Mouse (Mus musculus) urinary bladder, adult 18-20 months (tissue): ENCODE data around the gene Arhgap5.
A peak's percentile ranks its signal among the peaks of the same experiment; 100 is the strongest.
"Not testable (repeated sequence)": the region's sequence is repeated elsewhere in the genome, so short reads cannot be mapped to it uniquely, and the experiment has no call there.

ENCODE experiments used
- DNase-seq, 2 experiments: peaks; one replicate each; pipeline ENCODE4 v3.0.0; 2022; ENCODE audit warnings: low spot score in 2 of 2, mixed read lengths in 2 of 2

Arhgap5 gene

DNA sequence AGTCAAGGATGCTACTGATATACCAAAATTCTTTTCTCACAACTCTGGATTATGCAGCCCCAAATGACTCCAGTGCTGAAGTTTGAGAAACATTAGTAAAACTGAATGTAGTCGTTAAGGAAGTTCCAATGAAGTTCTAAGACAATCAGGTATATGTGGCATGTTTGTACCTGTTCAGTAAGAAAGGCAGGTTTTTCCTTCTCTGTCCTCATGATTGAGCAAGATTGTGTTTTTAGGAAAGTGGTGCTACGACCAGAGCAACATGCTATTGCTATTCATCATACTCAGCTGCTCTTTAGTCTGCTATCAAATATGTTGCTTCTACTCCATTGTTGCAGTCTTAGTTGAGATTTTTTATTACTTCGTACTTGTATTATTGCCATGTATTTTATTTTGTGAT is 26.0 kb downstream of the Arhgap5 start:
- DNase-seq: no peak

DNA sequence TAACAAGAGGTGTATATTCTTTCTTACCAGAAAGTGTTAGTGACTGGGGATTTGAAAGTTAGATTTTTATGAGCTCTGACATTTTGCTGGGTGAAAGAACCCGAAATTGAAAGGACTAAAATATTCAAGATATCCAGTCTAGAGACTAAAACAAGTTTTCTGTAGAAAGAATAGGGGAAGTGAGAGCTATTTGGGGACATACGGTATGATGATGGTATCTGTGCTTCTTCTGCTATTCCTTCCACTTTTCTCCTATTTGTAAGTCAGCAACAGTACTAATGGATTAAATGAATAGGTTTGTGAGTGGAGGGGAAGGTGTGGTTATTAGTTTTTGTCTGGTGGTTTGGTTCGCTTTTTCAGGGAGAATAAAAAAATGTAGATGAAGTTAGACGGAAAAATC is 37.5 kb downstream of the Arhgap5 start:
- DNase-seq: no peak

DNA sequence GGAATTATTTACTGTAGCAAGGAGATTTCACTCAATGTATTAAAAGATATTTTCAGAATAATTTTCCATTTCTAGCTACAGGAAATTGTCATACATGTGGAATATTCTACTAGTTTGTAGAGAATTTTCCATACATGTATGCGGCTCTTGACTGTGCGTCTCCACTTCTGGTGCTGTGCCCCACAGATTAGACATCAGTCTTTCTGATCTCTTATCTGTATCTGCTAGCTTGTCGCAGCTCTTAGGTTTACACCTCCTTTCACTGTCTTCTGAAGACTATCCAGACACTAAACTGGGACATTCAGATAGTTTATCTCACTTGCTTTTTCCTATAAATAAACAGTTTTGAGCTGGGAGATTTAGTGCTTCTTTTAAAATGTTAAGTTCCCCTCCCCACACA is 40.8 kb downstream of the Arhgap5 start:
- no peak for DNase-seq

DNA sequence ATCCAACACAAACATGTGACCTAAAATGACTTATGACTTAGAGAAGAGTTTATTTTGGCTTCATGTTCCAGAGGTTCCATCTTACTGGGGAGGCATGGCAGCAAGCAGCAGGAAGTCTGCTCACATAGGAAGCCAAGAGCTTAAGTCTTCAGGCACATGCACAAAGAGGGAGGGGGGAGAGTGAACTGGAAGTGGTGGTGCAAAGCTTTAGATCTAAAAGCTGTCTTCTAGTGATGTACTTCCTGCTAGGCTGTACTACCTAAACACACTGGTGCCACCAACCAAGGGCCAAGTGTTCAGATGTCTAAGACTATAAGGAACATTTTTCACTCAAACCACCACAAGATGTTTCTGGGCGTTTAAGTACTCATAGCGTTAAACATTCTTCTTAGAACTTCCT is 48.3 kb downstream of the Arhgap5 start:
- DNase-seq: no peak

DNA sequence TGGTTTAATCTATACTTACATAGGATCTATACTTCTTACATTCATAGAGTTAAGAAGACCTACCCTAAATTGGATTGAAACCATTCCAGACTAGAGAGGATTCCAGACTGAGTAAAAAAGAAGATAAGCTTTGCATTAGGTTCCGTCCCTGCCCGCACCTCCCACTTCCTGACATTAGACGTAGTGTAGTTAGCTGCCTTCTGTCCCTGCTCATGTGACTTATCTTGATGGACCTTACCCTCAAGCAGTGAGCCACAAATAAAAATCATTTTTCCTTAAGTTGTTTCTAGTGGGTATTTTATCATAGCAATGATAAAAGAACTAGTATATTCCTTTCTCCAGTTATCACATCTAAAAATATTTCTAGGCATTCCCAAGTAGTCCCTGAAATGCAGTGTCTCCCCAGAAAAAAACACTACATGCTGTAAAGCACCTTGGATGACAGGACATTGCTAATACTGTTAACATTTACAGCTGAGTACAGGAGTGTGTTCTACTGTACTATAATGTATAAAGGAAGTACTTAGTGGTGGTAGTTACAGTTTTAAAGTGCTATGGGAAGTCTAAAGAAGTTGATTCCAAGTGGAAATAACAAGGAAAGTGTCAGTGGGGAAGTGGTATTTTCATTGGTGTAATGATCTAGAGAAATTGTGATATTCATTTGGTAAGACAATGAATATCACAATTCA is 51.6 kb downstream of the Arhgap5 start:
- no peak for DNase-seq

DNA sequence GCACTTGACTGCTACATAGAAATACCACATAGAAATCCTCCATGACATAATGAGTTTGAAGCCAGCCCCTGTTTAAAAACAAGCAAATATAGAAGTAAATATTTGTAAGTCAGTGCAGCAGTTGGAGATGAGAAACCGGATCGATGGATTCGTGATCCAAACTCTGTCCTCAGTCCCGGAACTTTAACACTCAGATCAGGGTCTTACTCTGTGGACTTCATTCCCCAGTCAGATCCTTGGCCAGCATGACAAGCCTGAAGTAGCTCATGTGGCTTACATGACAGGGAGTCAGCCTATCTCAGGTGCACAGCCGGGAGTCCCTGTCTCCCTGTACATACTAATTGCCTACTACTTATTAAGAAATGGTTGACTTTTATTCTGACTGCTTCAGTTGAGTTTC is 61.9 kb downstream of the Arhgap5 start:
- DNase-seq: no peak

DNA sequence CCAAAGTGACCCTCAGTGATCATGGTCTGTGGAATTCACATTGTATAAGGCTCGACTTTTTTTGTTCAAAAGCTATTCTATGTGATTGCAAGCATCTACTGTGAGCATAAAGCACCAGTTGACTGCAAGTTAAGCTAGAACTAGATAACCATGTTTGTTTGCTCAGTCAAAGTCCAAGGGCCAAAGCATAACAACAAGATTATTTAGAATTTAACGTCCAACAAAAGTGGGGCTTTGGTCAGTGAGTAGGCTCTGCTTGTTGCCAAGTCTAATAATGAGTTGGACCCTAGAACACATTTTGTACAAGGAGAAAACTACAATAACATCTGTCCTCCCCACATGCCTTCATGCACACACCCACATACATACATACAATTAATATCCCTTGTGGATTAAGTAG is 69.6 kb downstream of the Arhgap5 start:
- DNase-seq: no peak

DNA sequence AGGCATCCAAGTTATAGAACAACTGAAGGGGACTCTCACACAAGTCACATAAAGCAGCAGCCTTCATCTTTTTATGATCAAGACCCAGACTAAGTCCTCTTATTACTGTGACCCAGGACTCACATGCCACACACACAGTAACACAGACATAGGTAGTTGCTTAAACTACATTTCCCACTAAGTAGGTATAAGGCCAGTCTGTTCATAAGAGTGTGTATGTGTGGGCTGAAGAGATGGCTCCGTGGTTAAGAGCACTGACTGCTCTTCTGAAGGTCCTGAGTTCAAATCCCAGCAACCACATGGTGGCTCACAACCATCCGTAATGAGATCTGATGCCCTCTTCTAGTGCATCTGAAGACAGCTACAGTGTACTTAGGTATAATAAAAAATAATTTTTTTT is 82.7 kb downstream of the Arhgap5 start:
- not testable (repeated sequence) for DNase-seq

DNA sequence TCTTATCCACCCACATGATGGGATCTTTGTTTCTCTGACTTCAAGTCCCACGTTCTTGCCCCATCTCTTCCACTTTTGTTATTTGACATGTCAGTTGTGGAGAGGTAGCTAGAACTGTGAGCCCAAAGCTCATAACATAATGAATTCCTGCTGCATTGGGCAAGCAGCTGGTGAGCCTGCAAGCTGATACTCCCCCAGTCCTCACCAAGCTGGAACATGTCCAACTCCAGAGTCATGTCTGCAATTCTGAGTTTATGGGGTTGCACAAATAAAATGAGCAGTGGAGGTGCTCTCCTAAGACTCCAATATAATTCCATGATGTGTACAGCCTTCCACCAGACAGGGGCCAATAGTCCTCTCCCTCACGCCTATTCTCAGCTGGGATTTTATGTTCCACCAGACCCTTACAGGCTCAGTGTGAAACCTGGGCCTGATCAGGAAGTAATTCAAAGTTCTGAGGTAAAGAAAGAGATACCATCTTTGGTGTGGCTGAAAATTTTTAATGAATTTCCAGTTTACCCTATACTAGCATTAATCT is 83.8 kb downstream of the Arhgap5 start:
- DNase-seq: no peak

DNA sequence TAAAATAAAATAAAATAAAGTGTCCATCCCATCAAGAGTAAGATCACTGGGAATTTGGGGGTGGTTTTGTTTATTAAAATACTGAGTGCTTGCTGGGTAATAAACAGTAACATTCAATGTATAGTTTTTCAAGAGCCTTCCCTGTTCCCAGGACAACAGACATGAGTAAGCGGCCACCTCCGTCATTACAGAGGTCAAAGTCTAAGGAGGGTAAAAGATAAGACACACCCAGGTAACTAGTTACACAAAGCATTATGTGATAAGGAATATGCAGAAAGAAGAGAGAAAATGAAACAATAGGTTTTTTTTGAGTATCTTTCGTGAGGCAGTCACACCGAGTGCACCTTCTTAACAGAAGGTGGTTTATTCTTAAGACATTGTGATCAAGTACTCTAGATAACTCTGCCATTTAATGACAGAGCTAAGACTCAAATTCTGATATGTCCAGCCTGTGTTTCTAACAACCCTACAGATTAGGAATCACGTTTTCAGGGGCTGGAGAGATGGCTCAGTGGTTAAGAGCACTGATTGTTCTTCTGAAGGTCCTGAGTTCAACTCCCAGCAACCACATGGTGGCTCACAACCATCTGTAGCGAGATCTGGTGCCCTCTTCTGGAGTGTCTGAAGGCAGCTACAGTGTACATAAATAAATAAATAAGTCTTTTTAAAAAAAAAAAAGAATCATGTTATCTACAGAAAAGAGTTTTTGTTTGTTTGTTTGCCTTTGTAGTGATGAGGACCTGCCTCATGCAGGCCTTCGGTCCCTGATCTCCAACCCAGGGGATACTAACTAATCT is 91.8 kb downstream of the Arhgap5 start:
- DNase-seq: no peak

DNA sequence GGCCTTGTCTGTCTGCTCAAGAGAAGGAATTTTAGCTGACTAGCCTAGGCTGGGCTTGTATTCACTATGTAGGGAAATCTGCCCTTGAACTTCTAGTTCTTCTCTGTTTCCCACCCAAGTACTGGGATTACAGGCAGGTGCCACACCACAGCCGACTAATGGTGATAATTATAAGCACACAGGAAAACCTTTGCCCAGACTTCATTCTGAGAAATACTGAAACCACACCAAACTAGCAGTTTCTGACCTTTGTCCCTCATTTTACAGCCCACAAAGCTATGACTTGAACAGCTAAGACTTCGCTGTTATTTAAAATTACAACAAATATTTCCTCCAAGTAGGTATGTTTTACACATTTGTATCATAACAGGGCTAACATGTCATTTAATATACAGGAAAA is 98.7 kb downstream of the Arhgap5 start:
- DNase-seq: no peak

DNA sequence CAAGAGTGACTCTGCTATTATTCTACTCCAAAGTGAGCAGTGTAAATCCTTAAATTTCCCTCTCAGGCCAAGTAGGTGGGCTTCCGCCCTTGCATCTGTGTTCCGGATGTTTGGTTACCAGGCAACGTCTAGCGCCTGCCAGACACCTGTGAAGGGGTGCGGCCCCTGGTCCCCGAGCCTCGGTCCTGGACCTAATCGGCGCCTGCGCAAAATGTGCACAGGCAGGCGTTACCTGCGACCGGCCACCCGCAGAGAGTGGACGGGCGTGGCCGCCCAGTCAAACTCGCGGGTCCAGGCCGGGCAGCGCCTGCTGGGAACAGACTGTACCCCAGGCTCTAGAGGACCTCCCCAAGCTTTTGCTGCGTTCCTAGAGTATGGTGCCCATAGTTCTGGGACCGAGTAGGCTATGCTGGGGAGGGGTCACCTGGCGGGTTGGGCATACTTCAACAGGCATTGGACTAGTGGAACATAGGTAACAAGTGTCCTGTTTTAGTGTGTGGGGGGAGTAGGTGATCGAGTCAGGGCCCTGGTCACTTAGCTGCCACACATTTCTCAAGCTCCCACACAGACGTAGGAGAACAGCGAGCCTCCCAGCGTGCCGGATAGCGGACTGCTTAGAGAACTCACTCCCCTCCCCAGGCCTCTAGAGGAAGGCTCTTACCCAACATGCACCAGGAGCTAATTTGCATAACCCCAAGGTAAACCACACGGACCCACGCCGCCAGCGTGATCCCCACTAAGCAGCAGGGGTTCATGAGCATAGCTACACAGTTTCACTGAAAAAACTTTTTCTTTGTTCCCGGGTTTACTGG is 99.3 kb downstream of the Arhgap5 start:
- peak; percentile 68 to 73 for DNase-seq

DNA sequence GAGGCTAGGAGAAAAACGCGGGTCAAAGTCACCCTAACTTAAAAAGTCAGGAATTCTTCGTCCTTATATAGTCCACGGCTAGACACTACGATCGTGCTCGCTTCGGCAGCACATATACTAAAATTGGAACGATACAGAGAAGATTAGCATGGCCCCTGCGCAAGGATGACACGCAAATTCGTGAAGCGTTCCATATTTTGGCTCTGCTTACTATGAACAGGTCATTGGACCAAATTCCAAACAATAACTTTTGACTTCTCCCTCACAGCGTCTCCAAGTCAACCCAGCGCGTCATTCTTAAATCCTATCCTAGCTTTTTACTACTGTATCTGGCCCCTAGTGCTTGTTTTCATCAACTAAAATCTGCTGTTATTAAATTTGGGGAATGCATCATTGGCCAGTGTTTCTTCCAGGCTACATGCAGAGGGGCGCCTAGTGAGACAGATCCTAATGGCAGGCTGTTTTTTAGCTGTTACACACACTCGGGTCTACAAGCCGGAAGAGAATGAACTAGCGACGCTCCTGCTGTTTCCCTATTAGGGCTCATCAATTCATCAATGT is 100.0 kb downstream of the Arhgap5 start:
- DNase-seq: peak; percentile 27 to 53

DNA sequence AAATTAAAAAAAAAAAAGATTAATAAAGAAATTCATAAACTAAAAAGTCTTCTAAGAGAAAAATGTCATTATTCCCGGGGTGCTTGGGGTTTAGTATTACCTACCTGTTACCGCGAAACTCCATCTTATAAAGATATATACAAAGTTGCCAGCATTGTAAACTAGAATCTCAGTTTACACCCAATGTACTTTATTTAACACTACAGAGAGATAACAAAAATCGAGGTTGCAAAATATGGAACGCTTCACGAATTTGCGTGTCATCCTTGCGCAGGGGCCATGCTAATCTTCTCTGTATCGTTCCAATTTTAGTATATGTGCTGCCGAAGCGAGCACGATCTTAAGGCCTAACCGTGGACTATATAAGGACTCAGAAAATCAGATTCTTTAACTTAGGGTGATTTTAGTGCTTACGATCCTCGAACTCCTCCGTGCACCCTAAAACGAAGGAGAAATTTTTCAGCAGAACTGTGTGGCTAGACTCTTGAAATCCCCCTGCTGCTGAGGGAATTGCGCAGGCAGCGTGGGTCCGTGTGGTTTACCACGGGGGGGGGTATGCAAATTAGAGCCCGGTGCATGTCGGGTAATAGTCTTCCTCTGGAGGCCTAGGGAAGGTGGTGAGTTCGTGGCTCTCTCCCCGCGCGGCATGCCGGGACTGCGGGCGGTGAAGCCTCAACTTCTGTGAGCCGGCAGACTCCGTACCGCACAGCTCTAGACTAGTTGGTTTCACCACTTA is 100.7 kb downstream of the Arhgap5 start:
- peak; percentile 90 to 93 for DNase-seq

DNA sequence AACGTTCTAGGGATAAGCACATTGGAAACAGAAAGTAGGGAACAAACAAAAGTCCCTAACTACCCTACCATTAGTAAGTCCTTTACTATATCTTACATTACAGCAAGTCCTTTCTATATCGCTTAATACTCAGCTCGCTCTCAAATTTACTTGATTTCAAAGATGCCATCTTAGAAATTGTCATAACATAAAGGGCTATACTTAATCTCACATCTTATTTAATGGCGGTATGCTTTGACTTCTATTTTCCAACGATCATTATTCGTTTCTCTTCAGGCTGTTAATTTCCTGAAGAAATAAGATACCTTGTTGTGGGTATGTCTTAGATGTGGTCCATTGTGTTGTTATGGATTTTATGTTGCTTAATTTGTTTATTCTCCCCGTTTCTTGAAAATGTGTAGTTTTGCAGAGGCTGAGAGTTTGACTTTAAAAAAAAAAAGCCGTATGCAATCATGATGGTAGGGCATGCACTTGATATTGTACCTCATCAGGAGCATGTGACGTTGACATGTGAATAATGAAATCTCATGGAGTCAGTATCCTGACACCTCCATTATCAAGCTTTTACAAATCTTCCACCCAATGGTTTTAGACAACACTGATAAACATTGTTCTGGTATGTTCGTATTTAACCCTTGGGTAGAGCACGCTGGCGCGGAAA is 101.3 kb downstream of the Arhgap5 start:
- no peak for DNase-seq

DNA sequence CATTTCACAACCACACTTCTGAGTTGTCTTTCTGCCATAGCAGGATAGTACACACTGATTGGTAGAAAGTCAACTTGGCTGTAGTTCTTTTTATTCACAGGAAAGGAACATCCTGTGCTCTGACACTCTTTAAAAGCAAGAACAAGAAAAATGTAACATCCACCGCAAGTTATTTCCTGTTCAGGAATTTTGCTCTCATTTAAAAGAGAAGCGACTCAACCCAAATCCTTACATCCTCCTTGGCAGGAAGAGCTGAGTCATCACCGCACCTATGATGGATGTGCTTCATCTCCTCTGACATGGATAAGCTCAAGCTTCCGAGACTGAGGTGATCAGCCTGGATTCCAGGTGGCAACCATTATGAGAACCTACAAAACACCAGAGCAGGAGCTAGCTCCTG is 103.6 kb downstream of the Arhgap5 start:
- no peak for DNase-seq

DNA sequence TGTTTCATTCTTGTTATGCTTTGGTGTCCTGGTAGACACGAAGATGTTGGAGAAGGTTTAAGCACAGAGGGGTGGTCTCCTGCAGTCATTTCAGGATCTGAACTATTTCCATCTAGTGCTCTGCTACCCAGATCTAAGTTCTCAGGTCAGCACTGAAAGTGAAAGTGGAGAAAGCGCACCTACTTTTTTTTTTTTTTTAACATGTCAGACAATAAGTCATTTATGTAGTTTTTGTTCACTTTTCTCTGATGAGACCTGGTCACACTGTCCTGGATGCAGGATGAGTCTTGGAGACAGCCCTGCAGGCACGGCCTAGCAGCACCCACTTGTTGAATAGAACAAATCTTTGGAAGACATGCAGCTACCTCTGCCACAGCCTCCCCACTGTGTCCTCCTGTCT is 111.9 kb downstream of the Arhgap5 start:
- no peak for DNase-seq

DNA sequence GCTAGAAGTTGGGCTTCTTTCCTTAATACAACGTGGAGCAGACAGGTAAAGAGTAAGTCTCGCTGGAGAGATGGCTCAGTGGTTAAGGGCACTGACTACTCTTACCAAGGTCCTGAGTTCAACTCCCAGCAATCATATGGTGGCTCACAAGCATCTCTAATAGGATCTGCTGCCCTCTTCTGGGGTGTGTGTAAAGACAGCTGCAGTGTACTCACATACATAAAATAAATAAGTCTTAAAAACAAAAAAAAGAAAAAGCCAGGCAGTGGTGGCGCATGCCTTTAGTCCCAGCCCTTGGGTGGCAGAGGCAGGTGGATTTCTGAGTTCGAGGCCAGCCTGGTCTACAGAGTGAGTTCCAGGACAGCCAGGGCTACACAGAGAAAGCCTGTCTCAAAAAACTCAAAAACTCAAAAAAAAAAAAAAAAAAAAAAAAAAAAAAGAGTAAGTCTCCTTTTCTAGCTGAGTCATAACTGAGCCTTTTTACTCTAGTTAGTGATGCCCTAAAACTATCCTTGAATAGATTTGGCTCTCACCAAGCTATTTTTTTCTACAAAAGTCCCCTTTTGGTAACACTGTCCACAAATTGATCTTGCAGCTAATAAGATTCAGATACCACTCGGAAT is 114.8 kb downstream of the Arhgap5 start:
- DNase-seq: no peak

DNA sequence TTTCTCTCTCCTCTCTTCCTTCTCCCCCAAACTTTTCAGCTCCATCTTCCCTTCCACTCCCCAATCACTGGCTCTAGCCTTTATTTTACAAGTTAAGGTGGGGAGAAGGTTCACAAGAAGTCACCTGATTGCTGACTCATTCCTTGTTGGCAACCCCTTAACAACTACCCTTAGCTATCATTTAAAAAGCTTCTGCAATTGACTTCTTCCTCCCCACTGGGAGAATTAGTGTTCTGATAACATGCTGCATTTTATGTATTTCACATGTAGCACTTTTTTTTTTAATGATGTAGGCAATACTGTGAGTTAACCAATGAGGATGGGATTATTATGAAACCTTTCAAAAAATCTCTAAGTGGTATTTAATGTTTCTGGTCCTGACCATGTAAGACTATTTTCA is 115.9 kb downstream of the Arhgap5 start:
- no peak for DNase-seq
